Mouse (Mus musculus) MEL (cell line): ENCODE results near the gene Mindy1. TPM values are rescaled to one million over a fixed set of nuclear protein-coding genes. Genes with fewer than 3 reads are reported as not detected.
A peak's percentile ranks its signal among the peaks of the same experiment; 100 is the strongest.

ENCODE experiments used
- DNase-seq: peaks from one replicate; pipeline ENCODE4 v3.0.0; 2011; ENCODE audit warnings: low read depth, low spot score
- H3K27ac ChIP-seq: 2 replicates; pipeline ENCODE4 v1.5.1; 2012; ENCODE audit warnings: low read depth, mild to moderate bottlenecking, control low read depth, low read length, moderate library complexity; ENCODE audit not compliant: control insufficient read depth
- H3K27me3 ChIP-seq, 2 experiments: fragments of 150-350 bp in 1 of 2; sonication (generic) in 1 of 2; 2 replicates each; pipeline ENCODE4 v1.6.1; 2012; ENCODE audit warnings: low read length in 2 of 2, mild to moderate bottlenecking in 2 of 2, improper control_type of control experiment in 1 of 2, moderate library complexity in 1 of 2; ENCODE audit not compliant: insufficient read depth in 2 of 2, control insufficient read depth in 1 of 2
- H3K36me3 ChIP-seq, 2 experiments: 2 replicates each; pipeline ENCODE4 v1.6.1; 2012 to 2014; ENCODE audit warnings: low read length in 2 of 2, improper control_type of control experiment in 1 of 2, inconsistent platforms in 1 of 2, mild to moderate bottlenecking in 1 of 2; ENCODE audit not compliant: insufficient read depth in 2 of 2, control insufficient read depth in 1 of 2
- H3K4me1 ChIP-seq, 2 experiments: fragments of 150-350 bp in 1 of 2; sonication (generic) in 1 of 2; 2 replicates each; pipeline ENCODE4 v1.6.1; 2012; ENCODE audit warnings: low read length in 2 of 2, improper control_type of control experiment in 1 of 2, mild to moderate bottlenecking in 1 of 2; ENCODE audit not compliant: insufficient read depth in 2 of 2, control insufficient read depth in 1 of 2
- H3K4me3 ChIP-seq, 2 experiments: fragments of 150-350 bp in 1 of 2; sonication (generic) in 1 of 2; 2 replicates each; pipeline ENCODE4 v1.5.1; 2012; ENCODE audit warnings: low read depth in 2 of 2, low read length in 2 of 2, mild to moderate bottlenecking in 2 of 2, moderate library complexity in 2 of 2, control low read depth in 1 of 2, improper control_type of control experiment in 1 of 2; ENCODE audit not compliant: control insufficient read depth in 1 of 2, insufficient read depth in 1 of 2
- H3K79me2 ChIP-seq: 2 replicates; pipeline ENCODE4 v1.6.1; 2012; ENCODE audit warnings: mild to moderate bottlenecking, low read length, moderate library complexity; ENCODE audit not compliant: control insufficient read depth, poor library complexity, insufficient read depth
- H3K9ac ChIP-seq: 2 replicates; pipeline ENCODE4 v1.6.1; 2012; ENCODE audit warnings: low read depth, mild to moderate bottlenecking, control low read depth, low read length, moderate library complexity; ENCODE audit not compliant: control insufficient read depth, poor library complexity, severe bottlenecking
- H3K9me3 ChIP-seq: fragments of 150-350 bp; sonication (generic); replicated peaks from 2 replicates; pipeline ENCODE4 v1.6.1; 2012; ENCODE audit warnings: mild to moderate bottlenecking, low read length, improper control_type of control experiment, moderate library complexity; ENCODE audit not compliant: insufficient read depth
- CTCF ChIP-seq, 3 experiments: IDR thresholded peaks in 2 of 3; conservative IDR thresholded peaks in 1 of 3; 2 replicates each; pipeline ENCODE4 v1.5.1; 2011 to 2012; ENCODE audit warnings: low read length in 3 of 3, low read depth in 2 of 3, mild to moderate bottlenecking in 2 of 3, improper control_type of control experiment in 1 of 3, inconsistent platforms in 1 of 3, mixed read lengths in 1 of 3, moderate library complexity in 1 of 3; ENCODE audit not compliant: control insufficient read depth in 1 of 3, insufficient read depth in 1 of 3, poor library complexity in 1 of 3, severe bottlenecking in 1 of 3
- GABPA ChIP-seq: IDR thresholded peaks from 2 replicates; pipeline ENCODE4 v1.6.1; 2012; ENCODE audit warnings: low read depth, mild to moderate bottlenecking, inconsistent platforms, low read length, improper control_type of control experiment, moderate library complexity
- JUND ChIP-seq: IDR thresholded peaks from 2 replicates; pipeline ENCODE4 v1.6.1; 2011; ENCODE audit warnings: low read depth, mild to moderate bottlenecking, improper control_type of control experiment, low read length
- MAFK ChIP-seq: IDR thresholded peaks from 2 replicates; pipeline ENCODE4 v1.6.1; 2011; ENCODE audit warnings: low read depth, mild to moderate bottlenecking, low read length, improper control_type of control experiment, borderline replicate concordance
- MAX ChIP-seq: IDR thresholded peaks from 2 replicates; pipeline ENCODE4 v1.6.1; 2011; ENCODE audit warnings: low read length, improper control_type of control experiment
- MAZ ChIP-seq: IDR thresholded peaks from 2 replicates; pipeline ENCODE4 v1.6.1; 2012; ENCODE audit warnings: low read depth, mild to moderate bottlenecking, inconsistent platforms, low read length, improper control_type of control experiment
- MYB ChIP-seq: IDR thresholded peaks from 2 replicates; pipeline ENCODE4 v1.6.1; 2011; ENCODE audit warnings: mild to moderate bottlenecking, low read depth, low read length, improper control_type of control experiment
- MYC ChIP-seq: IDR thresholded peaks from 2 replicates; pipeline ENCODE4 v1.6.1; 2011; ENCODE audit warnings: low read depth, mild to moderate bottlenecking, low read length, improper control_type of control experiment, moderate library complexity
- TCF12 ChIP-seq: IDR thresholded peaks from 2 replicates; pipeline ENCODE4 v1.6.1; 2014; ENCODE audit warnings: low read depth, mild to moderate bottlenecking, inconsistent platforms, low read length, improper control_type of control experiment, moderate library complexity
- ZMIZ1 ChIP-seq: IDR thresholded peaks from 2 replicates; pipeline ENCODE4 v1.6.1; 2012; ENCODE audit warnings: low read depth, mild to moderate bottlenecking, inconsistent platforms, low read length, improper control_type of control experiment, moderate library complexity
- polyA plus RNA-seq, 2 experiments: library from polyadenylated mRNA; stranded (reverse) in 1 of 2; unstranded in 1 of 2; fragments of >175 nt in 1 of 2; fragments of >200 nt in 1 of 2; gene quantifications; 2 replicates each; pipeline versions ENCODE4 v1.2.1 to v1.2.4; 2012; ENCODE audit warnings: low replicate concordance in 2 of 2, low read depth in 1 of 2; ENCODE audit not compliant: insufficient read length in 2 of 2, insufficient read depth in 1 of 2, missing spikeins in 1 of 2
- total RNA-seq: library from RNA; depleted of rRNA; stranded (reverse); fragments of 300-350 nt; gene quantifications from 2 replicates; pipeline ENCODE4 v1.2.3, GENCODE M21; 2012

Mindy1 gene
- total and polyA plus RNA-seq, 3 experiments = 203 to 234 TPM; not detected in 1

DNA sequence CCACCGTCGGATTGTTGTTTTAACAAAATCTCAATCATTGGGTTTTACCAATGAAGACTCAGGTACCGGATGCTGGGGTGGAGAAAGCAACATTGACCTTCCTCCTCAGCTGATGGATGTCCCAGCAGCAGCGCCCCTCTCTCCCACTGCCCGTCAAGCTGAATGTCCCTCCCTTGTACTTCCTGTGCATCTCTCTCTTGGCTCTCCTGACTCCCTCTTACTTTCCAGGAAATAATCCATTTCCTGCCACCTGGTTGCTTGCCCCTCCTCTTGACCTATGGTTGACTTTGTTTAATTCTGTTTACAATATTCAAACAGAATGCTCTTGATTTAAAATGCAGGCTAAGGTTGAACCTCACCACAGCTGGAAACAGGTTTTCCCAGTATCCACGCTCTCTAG lies 9.0 kb downstream of the Mindy1 start:
- TF ChIP-seq MAFK (no peak), CTCF (IDR thresholded peaks at IDR 0.05 in 2 of 3, conservative IDR thresholded peaks at IDR 0.05 in 1 of 3; ENCODE audit: control insufficient read depth in 1 of 3, insufficient read depth in 1 of 3, low read depth in 2 of 3, low read length in 3 of 3, poor library complexity in 1 of 3, severe bottlenecking in 1 of 3) (0 out of 6 replicates have a peak, but pooled peaks of 1 of the 3 experiments have one; percentile 9)
- no peak overlapping the region for H3K27ac ChIP-seq
- H3K4me3 ChIP-seq = no peak overlapping the region
- DNase-seq = no peak
- peaks cover 23 to 25% of the 10 kb centered on the region in 2 experiments for H3K36me3 ChIP-seq
- no peaks in the 10 kb centered on the region for H3K9me3 ChIP-seq
- H3K4me1 ChIP-seq = peaks cover 12 to 24% of the 10 kb centered on the region in 2 experiments
- no peaks in the 10 kb centered on the region for H3K27me3 ChIP-seq
- H3K79me2 ChIP-seq = peaks cover 20% of the 10 kb centered on the region
- H3K9ac ChIP-seq = no peak overlapping the region

DNA sequence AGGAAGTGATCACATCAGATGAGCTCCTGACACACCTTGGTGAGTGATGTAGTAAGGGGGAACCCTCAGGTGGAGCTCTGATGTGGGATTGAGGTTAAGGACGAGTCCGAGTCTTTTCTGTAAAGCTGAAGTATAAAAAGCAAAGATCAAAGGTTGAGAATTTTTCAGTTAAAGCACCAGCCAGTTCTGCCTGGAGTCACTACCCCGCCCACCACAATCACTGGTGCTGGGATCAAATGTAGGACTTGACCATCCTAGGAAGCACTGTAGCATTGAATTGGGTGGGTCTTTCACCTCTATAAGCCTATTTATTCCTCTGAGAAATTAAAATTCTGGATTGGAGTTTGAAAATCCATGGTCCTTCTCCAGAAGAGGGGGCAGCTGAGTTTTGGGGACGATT lies 9.9 kb downstream of the Mindy1 start:
- peaks cover 10 to 17% of the 10 kb centered on the region in 2 experiments for H3K4me1 ChIP-seq
- H3K9me3 ChIP-seq = no peaks in the 10 kb centered on the region
- no peaks in the 10 kb centered on the region for H3K27me3 ChIP-seq
- peaks cover 17 to 25% of the 10 kb centered on the region in 2 experiments for H3K36me3 ChIP-seq
- H3K79me2 ChIP-seq = peaks cover 20% of the 10 kb centered on the region
- no peak overlapping the region for H3K4me3 ChIP-seq
- DNase-seq = no peak
- no peak overlapping the region for H3K27ac ChIP-seq
- H3K9ac ChIP-seq = no peak overlapping the region
- no peak for TF ChIP-seq MYC
- TF ChIP-seq MAZ = no peak
- no peak for TF ChIP-seq JUND
- TF ChIP-seq MYB = no peak
- TF ChIP-seq MAX = no peak
- no peak for TF ChIP-seq TCF12
- TF ChIP-seq, all 39 proteins: peak for 0

DNA sequence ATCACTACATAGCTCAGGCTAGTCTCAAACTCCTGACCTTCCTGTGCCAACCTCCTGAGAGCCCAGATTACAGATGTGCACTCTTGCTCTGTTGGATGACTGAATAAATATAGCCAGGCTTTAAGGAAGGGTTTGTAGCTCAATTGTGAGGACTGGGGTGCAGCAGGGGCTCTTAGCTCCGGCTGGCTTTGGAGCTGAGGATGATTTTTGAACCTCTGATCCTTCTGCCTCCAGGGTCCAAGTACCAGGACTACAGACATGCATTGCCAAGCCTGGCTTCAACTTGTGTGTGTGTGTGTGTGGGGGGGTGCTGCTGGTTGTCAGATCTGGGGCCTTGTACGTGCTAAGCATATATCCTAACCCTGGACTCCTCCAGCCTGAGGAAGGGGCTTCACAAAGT lies 11.8 kb downstream of the Mindy1 start:
- DNase-seq = no peak
- Histone ChIP-seq H3K27me3 (no peaks in the 10 kb centered on the region), H3K9me3 (no peaks in the 10 kb centered on the region), H3K4me1 (peaks cover 3 to 8% of the 10 kb centered on the region in 2 experiments; a peak in 3 of 4 replicates), H3K4me3 (no peak overlapping the region), H3K36me3 (peaks cover 10 to 31% of the 10 kb centered on the region in 2 experiments), H3K79me2 (peaks cover 9% of the 10 kb centered on the region; the same call in 1 of the 2 replicates), H3K9ac (no peak overlapping the region), H3K27ac (no peak overlapping the region)
- TF ChIP-seq GABPA = no peak
- 0 out of 2 replicates have a peak, but pooled peaks have one; percentile 53 for TF ChIP-seq ZMIZ1
